Mouse (Mus musculus): ENCODE results near the gene Pde12.

- no peak for TF ChIP-seq CTCF (IDR thresholded peaks at IDR 0.05; ENCODE audit: insufficient read depth, low read length)
- TF ChIP-seq POLR2A (IDR thresholded peaks at IDR 0.05; ENCODE audit: borderline replicate concordance, extremely low read depth, low read depth, low read length) = no peak
Observed at GRCm38 (mm10) chr14:26651901-26652300, 17.8 kb downstream of the Pde12 start.
